Mouse (Mus musculus) kidney, postnatal 36 days (tissue): ENCODE data around the gene Sbk3.

Experiments used
- DNase-seq, 2 experiments: peaks; one replicate each; pipeline ENCODE4 v3.0.0; 2021 to 2022; ENCODE audit warnings: mixed read lengths in 2 of 2

Gene Sbk3

DNA sequence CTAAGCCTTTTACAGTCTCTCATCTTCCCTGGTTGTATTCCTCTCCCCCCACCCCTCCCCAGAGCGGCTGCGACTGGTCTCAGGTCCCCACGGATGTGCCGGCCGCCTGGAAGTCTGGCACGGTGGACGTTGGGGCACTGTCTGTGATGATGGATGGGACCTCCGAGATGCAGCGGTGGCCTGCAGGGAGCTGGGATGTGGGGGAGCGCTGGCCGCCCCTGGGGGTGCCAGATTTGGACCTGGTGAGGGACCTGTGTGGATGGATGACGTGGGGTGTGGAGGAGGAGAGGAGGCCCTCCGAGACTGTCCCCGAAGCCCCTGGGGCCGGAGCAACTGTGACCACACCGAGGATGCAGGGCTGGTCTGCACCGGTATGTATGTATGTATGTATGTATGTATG is 42.6 kb downstream of the Sbk3 start:
- DNase-seq, result no peak

DNA sequence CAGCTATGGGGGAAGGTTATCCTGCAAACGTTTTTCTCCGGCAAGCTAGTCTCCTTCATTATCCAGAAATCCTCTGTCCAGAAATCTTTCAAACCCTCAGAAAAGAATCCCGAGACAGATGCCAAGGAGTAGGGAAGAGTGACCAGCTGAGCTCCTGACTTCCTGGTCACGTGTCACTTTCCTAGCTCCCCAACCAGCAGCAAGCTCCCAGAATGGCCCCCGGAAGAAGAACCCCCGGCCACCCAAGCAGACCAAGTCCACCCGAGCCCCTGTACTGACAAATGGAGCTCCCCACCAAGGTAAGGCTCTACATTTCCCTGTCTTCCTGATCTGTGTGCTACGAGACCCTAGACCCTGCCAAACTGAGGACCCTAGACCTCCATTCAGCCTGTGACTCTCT is 43.3 kb downstream of the Sbk3 start:
- no peak for DNase-seq

DNA sequence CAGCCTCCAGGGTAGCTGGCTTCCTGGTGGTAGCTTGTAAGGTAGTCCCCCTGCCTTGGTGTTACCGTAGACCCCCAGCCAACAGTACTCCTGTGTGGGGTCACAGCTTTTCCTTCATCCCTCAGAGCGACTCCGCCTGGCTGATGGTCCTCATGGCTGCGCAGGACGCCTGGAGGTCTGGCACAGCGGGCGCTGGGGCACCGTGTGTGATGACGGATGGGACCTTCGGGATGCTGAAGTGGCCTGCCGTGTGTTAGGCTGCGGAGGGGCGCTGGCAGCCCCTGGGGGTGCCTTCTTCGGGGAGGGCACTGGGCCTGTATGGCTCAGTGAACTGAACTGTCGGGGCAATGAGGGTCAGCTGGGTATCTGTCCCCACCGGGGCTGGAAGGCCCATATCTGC is 44.1 kb downstream of the Sbk3 start:
- no peak for DNase-seq

DNA sequence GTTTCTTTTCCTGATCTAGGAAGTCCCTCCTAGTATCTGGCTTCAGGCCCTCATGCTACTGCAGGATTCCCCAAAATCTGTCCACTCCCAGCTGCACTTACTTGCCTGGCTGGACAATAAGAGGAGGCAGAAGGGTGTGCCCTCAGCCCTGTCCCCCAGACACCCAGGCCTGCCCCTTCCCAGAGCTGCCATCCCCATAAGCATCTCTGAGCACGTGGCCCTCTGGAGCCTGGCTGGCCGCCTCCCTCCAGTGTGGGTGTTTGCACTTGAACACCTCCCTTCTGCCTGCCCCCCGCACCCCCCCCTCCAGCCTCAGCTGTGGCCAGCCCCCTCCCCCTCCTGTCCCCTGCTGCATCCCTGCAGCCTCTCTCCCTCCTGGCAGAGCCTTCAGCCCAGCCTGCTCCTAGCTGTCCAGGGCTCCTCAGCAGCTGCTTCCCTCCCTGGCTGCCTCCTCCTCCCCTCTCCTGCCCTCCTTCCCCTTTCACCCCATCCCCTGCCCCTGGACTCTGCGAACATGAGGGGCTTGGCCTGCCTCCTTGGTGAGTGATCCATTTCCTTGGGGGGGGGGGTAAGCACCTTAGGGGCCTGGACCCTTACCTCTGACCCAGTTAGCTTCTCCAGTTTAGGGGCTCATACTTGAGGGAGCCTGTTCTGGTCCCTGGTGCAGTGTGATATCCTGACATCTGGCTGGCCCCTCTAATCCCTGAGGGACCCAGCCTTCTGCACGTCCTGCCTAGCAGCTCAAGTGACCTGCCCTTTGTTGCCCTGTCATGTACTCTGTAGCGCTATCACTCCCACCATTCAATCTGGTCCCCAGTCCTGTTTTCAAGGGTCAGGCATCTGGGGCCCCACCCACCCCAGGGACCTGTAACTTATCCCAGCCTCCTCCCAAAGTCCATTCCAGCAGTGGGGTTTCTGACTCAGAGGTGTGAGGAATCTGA is 45.3 kb downstream of the Sbk3 start, which contains the start of gene Ssc5d:
TSS of gene Ssc5d (plus strand) at position 345 of the 941 bp plus-strand sequence.
- DNase-seq, result no peak

DNA sequence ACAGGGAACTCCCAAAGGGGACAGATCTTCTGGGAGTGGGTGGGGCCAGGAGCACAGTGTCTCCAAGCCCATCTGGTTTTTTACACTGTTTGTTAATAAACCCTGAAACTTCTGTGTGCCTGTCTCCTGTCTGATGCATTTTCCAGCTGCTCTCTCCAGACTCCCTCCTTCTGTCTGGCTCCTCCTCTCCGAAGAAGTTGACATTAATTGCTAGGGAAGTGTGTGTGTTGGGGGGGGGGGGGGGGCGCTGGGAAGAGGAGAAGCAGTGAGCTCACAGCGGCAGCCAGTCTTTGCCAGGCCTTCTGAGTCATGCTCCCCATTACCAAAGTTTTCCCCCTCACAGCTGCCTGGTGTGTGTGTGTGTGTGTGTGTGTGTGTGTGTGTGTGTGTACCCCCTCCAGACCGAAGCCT is 46.1 kb downstream of the Sbk3 start:
- no peak for DNase-seq

DNA sequence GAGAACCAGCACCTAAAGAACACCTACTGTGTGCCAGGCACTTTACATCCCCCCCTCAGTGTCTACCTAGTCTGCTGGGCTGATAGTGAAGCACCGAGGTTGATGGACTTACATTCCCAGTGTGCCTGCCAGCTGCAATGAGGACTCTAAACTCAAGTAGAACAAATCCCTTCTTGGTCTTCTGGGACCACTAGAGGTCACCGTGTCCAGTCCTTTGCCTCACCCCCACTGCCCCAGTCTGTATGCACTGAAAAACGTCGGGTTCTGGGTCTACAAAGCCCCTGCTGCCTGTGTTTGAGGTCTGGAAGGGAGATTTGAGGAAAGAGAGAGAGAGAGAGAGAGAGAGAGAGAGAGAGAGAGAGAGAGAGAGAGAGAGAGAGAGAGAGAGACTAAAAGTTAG is 46.5 kb downstream of the Sbk3 start:
- DNase-seq, result no peak

DNA sequence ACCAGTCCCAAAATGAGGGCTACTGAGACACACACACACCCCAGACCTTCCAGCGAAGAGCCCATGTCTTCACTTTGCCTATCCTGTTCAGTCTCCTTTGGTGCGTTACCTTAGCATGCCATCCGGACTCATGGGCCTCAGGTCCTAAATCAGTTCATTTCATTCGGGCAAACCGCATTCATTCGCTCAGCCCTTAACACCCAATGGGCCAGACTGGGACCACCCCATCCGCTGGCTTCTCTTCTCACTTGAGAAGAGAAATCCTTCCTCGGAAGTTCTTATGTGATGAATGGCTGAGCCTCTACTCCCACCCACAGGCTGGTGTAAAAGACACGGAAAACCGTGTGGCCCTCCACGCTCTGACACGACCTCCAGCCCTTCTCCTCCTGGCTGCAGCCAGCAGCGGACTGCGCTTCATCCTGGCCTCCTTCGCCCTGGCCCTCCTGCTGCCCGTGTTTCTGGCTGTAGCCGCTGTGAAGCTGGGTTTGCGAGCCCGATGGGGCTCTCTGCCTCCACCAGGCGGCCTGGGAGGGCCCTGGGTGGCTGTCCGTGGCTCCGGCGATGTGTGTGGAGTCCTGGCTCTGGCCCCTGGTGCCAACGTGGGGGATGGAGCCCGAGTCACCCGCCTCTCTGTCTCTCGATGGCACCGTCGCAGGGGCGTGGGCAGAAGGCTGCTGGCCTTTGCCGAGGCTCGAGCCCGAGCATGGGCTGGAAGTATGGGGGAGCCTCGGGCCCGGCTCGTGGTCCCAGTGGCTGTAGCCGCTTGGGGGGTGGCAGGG is 47.2 kb downstream of the Sbk3 start:
- DNase-seq, result peak in 1 of 2 experiments; percentile 68

DNA sequence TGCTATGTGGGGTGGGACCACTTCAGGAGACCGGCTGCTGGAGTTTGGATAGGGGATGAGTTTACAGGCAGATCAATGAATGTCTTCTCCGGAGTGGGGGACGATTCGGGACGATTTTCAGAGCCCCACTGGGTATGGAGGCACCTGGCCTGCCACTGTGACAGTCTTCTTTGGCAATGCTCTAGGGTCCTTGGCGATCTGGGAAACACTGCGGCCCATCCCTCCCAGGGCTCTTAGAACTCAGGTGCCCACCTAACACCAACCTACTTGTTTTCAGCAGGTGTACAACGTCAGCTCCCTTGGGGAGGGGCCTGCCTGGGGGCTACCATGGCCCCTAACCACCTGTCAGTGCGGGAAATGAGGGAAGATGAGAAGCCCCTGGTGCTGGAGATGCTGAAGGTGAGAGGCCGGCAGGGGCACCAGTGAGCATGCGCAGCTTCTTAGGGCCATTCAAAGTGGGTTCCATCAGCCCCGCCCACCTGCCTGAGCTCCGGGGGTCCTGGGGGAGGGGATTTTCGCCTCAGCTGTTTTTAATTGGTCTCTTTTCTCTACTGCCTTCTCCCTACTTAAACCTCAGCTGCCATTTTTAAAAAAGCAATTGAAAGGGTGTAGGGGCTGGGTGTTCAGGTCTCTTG is 47.9 kb downstream of the Sbk3 start:
- DNase-seq, result peak in 1 of 2 experiments; percentile 60

DNA sequence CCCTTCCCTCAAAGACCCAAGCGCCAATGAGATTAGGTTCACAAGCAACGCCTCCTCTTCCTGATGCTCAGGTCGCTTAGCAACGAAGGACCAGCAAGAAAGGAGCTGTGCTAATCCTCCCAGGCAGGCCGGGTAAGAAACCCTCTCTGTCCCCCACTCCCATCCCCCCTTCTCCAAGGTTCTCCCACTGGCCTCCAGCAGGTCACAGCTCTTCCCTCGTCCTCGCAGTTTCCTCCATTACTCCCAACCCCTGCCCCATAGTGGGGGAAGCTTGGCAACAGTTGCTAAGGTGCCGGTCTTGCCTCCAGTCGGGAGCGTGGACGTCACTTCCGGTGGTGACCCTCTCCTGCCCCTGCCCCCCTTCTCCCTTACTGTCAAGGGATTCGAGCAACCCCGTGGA is 48.5 kb downstream of the Sbk3 start:
- DNase-seq, result peak; percentile 79 to 82

DNA sequence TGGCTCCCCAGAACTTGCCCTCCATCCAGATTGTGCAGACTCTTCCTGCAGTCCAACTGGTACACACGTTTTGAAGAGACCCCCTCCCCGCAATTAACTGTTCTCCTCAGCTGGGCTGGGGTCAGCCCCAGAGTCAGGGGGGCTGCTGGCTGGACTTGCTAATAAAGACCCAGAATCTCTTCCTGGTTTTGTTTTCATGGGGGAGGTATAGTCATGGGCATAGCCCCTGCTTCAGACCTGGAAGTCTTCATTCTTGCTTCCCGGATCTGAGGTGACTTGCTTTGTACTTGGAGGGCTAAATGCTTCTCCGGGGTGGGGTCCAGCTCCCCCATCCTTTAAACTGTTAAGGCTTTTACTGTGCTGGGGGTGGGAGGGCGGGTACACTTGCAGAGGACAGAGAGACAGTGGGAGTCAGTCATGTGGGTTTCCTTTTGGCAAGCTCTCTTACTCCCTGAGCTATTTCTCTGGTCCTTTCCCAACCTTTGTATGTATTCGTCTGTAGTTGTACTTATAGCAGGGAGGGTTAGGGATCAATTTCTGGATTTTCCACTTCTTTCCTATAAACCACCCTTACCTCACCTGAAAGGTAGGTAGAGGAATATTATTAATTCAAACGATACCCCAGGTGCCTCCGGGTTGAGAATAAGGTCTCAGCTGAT is 49.0 kb downstream of the Sbk3 start, which contains the start of gene Nat14:
TSS of gene Nat14 (plus strand) at position 205 of the 659 bp plus-strand sequence.
- DNase-seq, result no peak

DNA sequence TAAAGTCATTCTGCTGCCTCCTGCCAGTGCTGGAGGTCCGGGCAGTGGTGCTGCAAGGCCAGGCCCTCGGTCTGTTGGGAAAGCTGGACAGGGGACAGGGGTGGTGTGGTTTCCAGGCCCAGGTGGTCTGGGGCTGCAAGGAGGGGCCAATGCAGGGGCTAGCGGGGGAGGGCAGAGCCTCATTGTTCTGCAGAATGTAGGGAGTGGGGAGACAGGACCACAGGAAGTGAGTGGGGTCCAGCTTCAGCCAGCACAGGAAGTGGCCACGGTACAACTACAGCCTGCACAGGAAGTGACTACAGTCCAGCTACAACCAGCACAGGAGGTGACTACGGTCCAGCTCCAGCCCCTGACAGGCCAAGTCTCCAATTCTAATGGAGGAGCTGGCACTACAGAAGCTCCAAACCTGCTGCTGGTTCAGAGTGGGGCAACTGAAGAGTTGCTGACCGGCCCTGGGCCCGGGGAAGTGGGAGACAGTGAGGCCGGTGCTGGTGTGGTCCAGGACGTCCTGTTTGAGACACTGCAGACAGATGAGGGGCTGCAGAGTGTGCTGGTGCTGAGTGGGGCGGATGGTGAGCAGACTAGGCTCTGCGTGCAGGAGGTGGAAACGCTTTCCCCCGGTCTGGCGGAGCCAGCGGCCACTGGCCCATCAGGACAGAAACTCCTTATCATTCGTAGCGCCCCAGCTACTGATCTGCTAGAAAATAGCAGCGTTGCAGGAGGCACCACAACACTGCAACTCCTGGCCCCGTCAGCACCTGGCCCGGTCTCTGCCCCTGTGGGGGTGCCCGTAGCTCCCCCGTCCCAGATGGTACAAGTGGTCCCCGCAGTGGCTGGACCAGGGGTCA is 49.8 kb downstream of the Sbk3 start:
- no peak for DNase-seq

DNA sequence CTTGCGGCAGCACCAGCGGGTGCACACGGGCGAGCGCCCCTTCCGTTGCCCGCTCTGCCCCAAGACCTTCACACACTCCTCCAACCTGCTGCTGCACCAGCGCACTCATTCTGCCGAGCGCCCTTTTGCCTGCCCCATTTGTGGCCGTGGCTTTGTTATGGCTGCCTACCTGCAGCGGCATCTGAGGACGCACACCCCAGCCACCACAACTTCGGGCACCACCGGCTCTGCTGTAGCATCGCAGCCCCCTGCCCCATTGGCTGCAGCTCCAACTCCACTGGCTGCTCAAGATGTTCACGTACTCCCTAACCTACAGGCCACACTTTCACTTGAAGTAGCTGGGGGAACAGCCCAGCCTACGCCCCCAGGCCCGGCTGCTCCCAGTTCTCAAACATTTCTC is 50.5 kb downstream of the Sbk3 start:
- DNase-seq, result no peak

DNA sequence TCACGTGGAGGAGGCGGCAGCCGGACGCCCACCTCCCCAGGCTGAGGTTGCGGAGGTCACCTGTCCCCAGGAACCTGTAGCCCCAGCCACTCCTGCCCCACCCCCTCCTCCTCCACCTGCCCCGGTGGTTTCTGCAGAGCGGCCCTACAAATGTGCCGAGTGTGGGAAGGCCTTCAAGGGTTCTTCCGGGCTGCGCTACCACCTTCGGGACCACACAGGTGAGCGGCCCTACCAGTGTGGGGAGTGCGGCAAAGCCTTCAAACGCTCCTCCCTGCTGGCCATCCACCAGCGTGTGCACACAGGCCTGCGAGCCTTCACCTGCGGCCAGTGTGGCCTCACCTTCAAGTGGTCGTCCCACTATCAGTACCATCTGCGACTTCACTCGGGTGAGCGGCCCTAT is 51.0 kb downstream of the Sbk3 start:
- no peak for DNase-seq

DNA sequence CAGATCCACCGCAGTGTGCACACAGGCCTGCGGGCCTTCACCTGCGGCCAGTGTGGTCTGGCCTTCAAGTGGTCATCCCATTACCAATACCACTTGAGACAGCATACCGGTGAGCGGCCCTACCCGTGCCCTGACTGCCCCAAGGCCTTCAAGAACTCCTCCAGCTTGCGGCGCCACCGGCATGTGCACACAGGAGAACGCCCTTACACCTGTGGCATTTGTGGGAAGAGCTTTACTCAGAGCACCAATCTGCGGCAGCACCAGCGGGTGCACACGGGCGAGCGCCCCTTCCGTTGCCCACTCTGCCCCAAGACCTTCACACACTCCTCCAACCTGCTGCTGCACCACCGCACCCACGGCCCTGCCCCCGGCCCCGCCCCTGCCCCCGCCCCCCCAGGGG is 51.9 kb downstream of the Sbk3 start:
- no peak for DNase-seq

DNA sequence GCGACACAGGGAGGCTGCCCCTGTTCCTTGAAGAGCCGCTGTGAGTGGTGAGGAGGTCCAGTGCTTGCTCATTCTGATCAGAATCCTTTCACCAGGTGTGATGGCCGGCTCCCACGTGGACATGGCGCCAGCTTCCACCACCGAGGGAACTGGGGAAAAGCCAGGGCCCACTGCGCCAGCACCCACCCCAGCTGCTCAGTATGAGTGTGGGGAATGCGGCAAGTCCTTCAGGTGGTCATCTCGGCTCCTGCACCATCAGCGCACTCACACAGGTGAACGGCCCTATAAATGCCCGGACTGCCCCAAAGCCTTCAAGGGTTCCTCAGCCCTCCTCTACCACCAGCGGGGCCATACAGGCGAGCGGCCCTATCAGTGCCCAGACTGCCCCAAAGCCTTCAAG is 52.3 kb downstream of the Sbk3 start:
- DNase-seq, result no peak

DNA sequence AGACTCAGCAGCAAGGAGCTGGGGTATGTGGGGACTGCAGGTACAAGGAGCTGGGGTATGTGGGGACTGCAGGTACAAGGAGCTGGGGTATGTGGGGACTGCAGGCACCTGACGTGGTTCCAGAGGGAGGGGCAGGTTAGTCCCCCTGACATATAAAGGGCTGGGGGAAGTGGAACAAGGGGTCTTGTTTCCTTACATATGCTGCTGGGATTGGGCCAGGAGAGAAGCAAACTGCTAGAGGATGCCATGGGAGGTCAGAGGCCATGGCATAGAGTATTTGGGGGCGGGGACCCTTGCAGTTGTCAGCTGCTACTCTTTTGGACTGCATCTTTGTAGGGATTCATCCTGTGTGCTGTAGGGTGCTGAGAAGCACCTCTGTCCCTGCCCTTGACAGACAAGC is 53.5 kb downstream of the Sbk3 start:
- no peak for DNase-seq

DNA sequence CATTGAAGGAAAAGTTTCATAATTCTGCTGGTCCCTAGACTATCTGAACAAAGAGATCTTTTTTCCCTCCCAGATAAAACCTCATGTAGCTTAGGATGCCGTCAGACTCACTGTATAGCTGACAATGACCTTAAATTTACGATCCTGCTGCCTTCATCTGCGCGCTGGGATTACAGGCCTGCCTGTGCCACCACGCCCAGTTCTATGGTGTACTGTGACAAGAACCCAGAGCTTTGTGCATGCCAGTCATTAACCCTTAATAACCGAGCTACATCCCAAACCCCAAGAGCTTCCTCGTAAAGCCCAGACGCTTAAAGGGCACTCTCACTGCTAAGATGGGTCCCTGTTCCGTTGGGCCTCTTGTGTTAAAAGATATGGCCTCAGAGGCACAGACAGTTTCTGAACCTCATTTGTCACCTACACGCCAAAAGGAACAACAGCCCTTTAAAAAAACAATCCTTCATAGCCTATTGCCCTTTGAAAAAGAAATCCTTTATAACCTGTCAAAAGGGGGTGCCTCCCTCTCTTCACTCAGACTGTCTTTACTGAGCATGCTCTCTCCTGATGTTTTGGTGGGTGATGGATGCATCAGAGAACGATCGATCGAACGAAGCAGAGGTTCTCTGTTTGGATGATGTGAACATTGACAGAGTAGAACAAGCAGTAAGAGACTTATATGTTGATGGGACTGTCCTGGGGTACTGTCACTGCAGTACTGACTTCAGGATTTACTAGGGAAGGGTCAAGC is 55.1 kb downstream of the Sbk3 start:
- DNase-seq, result no peak
